Mouse (Mus musculus) megakaryocyte, embryonic 14.5 days (primary cell): ENCODE measurements around the gene Mgea5.

Experiments used
- FLI1 ChIP-seq: IDR thresholded peaks from 2 replicates; pipeline ENCODE4 v1.6.1; 2012; ENCODE audit warnings: low read length, inconsistent platforms, mixed read lengths
- GATA1 ChIP-seq: IDR thresholded peaks from 3 replicates; pipeline ENCODE4 v1.6.1; 2012; ENCODE audit warnings: mixed read lengths, low read length, inconsistent platforms, borderline replicate concordance

GRCm38 (mm10) chr19:45751881-45752280 is 31.8 kb downstream of the Mgea5 start:
- TF ChIP-seq GATA1 = no peak
- no peak for TF ChIP-seq FLI1
